Mouse (Mus musculus) embryonic facial prominence, embryonic 14.5 days (tissue): ENCODE measurements at regions not wholly inside any gene's neighbourhood (a gene's known extent, or its start where the extent isn't known, plus 50 kb on each side); places are given as distances from the start of the nearest gene placed in this dataset.

Source experiments
- ATAC-seq: fragments of 200-750 bp; cut with Nextera tagmentation; 2 replicates; pipeline ENCODE4 v1.8.0; 2017; ENCODE audit warnings: low read depth, moderate number of reproducible peaks, moderate TSS enrichment
- DNase-seq: peaks from one replicate; pipeline ENCODE4 v3.0.0-alpha.2; 2015; ENCODE audit warnings: low spot score
- H3K27ac ChIP-seq: fragments of 300-500 bp; sonication (generic); replicated peaks from 2 replicates; pipeline ENCODE4 v1.5.1; 2014; ENCODE audit warnings: low read depth, mild to moderate bottlenecking, low read length, moderate library complexity
- H3K27me3 ChIP-seq: fragments of 300-500 bp; sonication (generic); replicated peaks from 2 replicates; pipeline ENCODE4 v1.6.1; 2014; ENCODE audit warnings: low read length; ENCODE audit not compliant: control insufficient read depth, insufficient read depth
- H3K36me3 ChIP-seq: fragments of 300-500 bp; sonication (generic); 2 replicates; pipeline ENCODE4 v1.6.1; 2014; ENCODE audit warnings: low read length, mixed read lengths; ENCODE audit not compliant: control insufficient read depth, insufficient read depth
- H3K4me1 ChIP-seq: fragments of 300-500 bp; sonication (generic); 2 replicates; pipeline ENCODE4 v1.6.1; 2014; ENCODE audit warnings: antibody characterized with exemption, low read length; ENCODE audit not compliant: control insufficient read depth, insufficient read depth
- H3K4me2 ChIP-seq: fragments of 300-500 bp; sonication (generic); 2 replicates; pipeline ENCODE4 v1.6.1; 2014; ENCODE audit warnings: low read depth, mild to moderate bottlenecking, low read length, moderate library complexity, mixed read lengths
- H3K4me3 ChIP-seq: fragments of 300-500 bp; sonication (generic); 2 replicates; pipeline ENCODE4 v1.5.1; 2014; ENCODE audit warnings: low read depth, mild to moderate bottlenecking, low read length
- H3K9ac ChIP-seq: fragments of 300-500 bp; sonication (generic); 2 replicates; pipeline ENCODE4 v1.6.1; 2014; ENCODE audit warnings: low read depth, mild to moderate bottlenecking, low read length, moderate library complexity, mixed read lengths
- H3K9me3 ChIP-seq: fragments of 300-500 bp; sonication (generic); 2 replicates; pipeline ENCODE4 v1.6.1; 2016; ENCODE audit warnings: low read length; ENCODE audit not compliant: control insufficient read depth
- WGBS: fragments of 180-500 bp; shearing (Covaris S2); extraction: QIAGEN DNeasy Blood & Tissue Kit; methylation state at CpG from one replicate; pipeline ENCODE4 v1.1.7; 2014; 5-methylcytosine and 5-hydroxymethylcytosine counted together

DNA sequence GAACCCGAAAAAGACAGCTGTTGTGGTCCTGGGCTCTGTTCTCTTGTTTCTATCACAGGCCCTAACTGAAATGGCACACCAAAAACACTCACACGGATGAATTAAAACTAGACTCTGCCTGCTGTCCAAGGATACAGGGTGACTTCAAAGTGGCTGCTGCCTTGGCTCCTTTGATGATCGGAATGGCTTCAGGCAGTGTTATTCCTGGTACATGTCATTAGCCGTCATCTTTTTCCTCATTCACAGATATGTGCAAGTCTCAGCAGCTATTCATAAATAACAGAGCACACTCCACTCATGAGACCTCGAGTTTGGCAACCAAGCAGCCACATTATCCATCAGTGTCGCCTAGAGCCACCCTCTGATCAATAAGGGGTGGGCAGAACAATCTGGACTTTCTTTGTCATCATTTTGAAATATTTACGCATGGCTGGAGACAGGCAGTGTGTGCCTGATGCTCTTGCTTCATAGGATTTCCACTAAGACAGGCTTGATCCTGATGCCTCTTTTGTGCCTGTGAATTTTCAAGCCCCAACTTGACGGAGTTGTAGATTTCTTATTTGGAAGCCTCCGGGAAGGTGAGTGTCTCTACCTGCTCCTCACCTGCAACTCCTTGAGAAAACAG, 182.1 kb downstream of the Fndc1 start:
- peak; percentile 45; the same call in 1 of the 2 replicates for ATAC-seq
- Histone ChIP-seq H3K9me3 (0 out of 2 replicates have a peak, but pooled peaks cover 3% of the 10 kb centered on the region), H3K9ac (no peak overlapping the region), H3K27ac (no peak overlapping the region), H3K36me3 (no peaks in the 10 kb centered on the region), H3K4me3 (no peak overlapping the region), H3K4me1 (peaks cover 12% of the 10 kb centered on the region), H3K4me2 (no peak overlapping the region), H3K27me3 (no peaks in the 10 kb centered on the region)
- WGBS, result 52% methylated on average over 9 of the region's 9 CpGs
- peak; percentile 70 for DNase-seq

GRCm38 (mm10) chr17:7643640-7644039, 183.5 kb downstream of the Fndc1 start:
- no peak overlapping the region for H3K4me2 ChIP-seq
- 87% methylated on average over 4 of the region's 4 CpGs for WGBS
- H3K9ac ChIP-seq, result no peak overlapping the region
- H3K9me3 ChIP-seq, result 0 out of 2 replicates have a peak, but pooled peaks cover 3% of the 10 kb centered on the region
- DNase-seq (no peak), ATAC-seq (no peak)
- H3K27me3 ChIP-seq, result no peaks in the 10 kb centered on the region
- H3K36me3 ChIP-seq, result no peaks in the 10 kb centered on the region
- no peak overlapping the region for H3K4me3 ChIP-seq
- H3K4me1 ChIP-seq, result peaks cover 12% of the 10 kb centered on the region
- no peak overlapping the region for H3K27ac ChIP-seq

DNA sequence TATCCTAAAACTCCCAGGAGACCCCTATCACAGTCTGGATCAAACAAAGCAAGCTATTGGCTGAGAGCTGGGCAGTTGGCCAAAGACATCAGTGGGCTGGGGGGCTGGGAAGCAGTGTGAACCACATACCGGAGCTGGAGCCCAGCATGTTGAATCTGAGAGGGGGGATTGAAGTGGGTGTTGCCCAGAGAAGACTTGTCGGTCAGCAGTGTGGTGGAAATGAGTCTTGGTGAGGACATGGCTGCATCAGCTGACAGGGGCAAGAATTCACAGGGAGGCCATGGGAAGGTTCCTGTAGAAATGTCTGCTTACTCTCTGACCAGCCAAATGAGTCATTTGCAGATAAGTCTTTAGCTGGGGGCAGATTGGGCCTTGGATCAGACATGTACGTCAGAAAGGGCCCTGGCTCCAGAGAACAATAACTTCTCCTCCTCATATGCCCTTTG, 184.6 kb downstream of the Fndc1 start:
- peak; percentile 75 for ATAC-seq
- DNase-seq, result peak; percentile 89
- Histone ChIP-seq H3K9me3 (0 out of 2 replicates have a peak, but pooled peaks cover under 1% of the 10 kb centered on the region), H3K27me3 (no peaks in the 10 kb centered on the region), H3K27ac (no peak overlapping the region), H3K9ac (no peak overlapping the region), H3K4me3 (no peak overlapping the region), H3K4me2 (no peak overlapping the region), H3K4me1 (peaks cover 12% of the 10 kb centered on the region), H3K36me3 (no peaks in the 10 kb centered on the region)
- 35% methylated on average over 3 of the region's 3 CpGs for WGBS

- Histone ChIP-seq H3K9ac (no peak overlapping the region), H3K4me2 (no peak overlapping the region), H3K4me3 (no peak overlapping the region), H3K27ac (peak overlapping the region; percentile 35), H3K9me3 (peaks cover 6% of the 10 kb centered on the region; the same call in 1 of the 2 replicates), H3K27me3 (no peaks in the 10 kb centered on the region), H3K36me3 (no peaks in the 10 kb centered on the region), H3K4me1 (peaks cover 7% of the 10 kb centered on the region)
- 36% methylated on average over 5 of the region's 5 CpGs for WGBS
- ATAC-seq (peak; percentile 77), DNase-seq (peak; percentile 83)
Measured at GRCm38 (mm10) chr17:7634291-7634664, 192.8 kb downstream of the Fndc1 start.

- no peak overlapping the region for H3K4me2 ChIP-seq
- peak; percentile 71 for ATAC-seq
- H3K4me1 ChIP-seq, result peaks cover 7% of the 10 kb centered on the region
- WGBS, result 36% methylated on average over 9 of the region's 9 CpGs
- H3K4me3 ChIP-seq, result no peak overlapping the region
- peak; percentile 75 for DNase-seq
- H3K9ac ChIP-seq, result no peak overlapping the region
- H3K27me3 ChIP-seq, result no peaks in the 10 kb centered on the region
- no peaks in the 10 kb centered on the region for H3K36me3 ChIP-seq
- H3K27ac ChIP-seq, result peak overlapping the region; percentile 35
- peaks cover 9% of the 10 kb centered on the region; the same call in 1 of the 2 replicates for H3K9me3 ChIP-seq
Measured at GRCm38 (mm10) chr17:7633382-7634290, 193.5 kb downstream of the Fndc1 start.

- Histone ChIP-seq H3K4me3 (no peak overlapping the region), H3K4me1 (no peaks in the 10 kb centered on the region), H3K4me2 (no peak overlapping the region), H3K27ac (no peak overlapping the region), H3K9me3 (peaks cover 9% of the 10 kb centered on the region; the same call in 1 of the 2 replicates), H3K36me3 (no peaks in the 10 kb centered on the region), H3K27me3 (no peaks in the 10 kb centered on the region), H3K9ac (no peak overlapping the region)
- 74% methylated on average over 3 of the region's 3 CpGs for WGBS
- ATAC-seq (no peak), DNase-seq (peak; percentile 38)
Measured at GRCm38 (mm10) chr17:7625746-7626145, 201.4 kb downstream of the Fndc1 start.

GRCm38 (mm10) chr17:7623392-7623791, 203.7 kb downstream of the Fndc1 start:
- no peak overlapping the region for H3K4me2 ChIP-seq
- H3K36me3 ChIP-seq, result no peaks in the 10 kb centered on the region
- no peaks in the 10 kb centered on the region for H3K4me1 ChIP-seq
- no peak overlapping the region for H3K4me3 ChIP-seq
- no peak for DNase-seq
- H3K27ac ChIP-seq, result no peak overlapping the region
- 76% methylated on average over 3 of the region's 3 CpGs for WGBS
- H3K9me3 ChIP-seq, result no peaks in the 10 kb centered on the region
- no peaks in the 10 kb centered on the region for H3K27me3 ChIP-seq
- no peak overlapping the region for H3K9ac ChIP-seq
- no peak for ATAC-seq

- no peak overlapping the region for H3K27ac ChIP-seq
- no peaks in the 10 kb centered on the region for H3K9me3 ChIP-seq
- no peaks in the 10 kb centered on the region for H3K4me1 ChIP-seq
- WGBS, result 67% methylated on average over 2 of the region's 2 CpGs
- DNase-seq (no peak), ATAC-seq (no peak)
- H3K4me2 ChIP-seq, result no peak overlapping the region
- H3K36me3 ChIP-seq, result no peaks in the 10 kb centered on the region
- H3K4me3 ChIP-seq, result no peak overlapping the region
- H3K9ac ChIP-seq, result no peak overlapping the region
- H3K27me3 ChIP-seq, result no peaks in the 10 kb centered on the region
Measured at GRCm38 (mm10) chr17:7621262-7621661, 205.8 kb downstream of the Fndc1 start.
